Mouse (Mus musculus) midbrain, embryonic 16.5 days (tissue): ENCODE data around the gene Tet1. TPM values are rescaled to one million over a fixed set of nuclear protein-coding genes. Genes with fewer than 3 reads are reported as not detected.

Experiments
- ATAC-seq: fragments of 200-750 bp; cut with Nextera tagmentation; 2 replicates; pipeline ENCODE4 v1.8.0; 2017; ENCODE audit warnings: moderate TSS enrichment
- H3K27ac ChIP-seq: fragments of 300-500 bp; sonication (generic); 2 replicates; pipeline ENCODE4 v1.5.1; 2014; ENCODE audit warnings: mild to moderate bottlenecking, low read length, mixed read lengths
- H3K27me3 ChIP-seq: fragments of 300-500 bp; sonication (generic); 2 replicates; pipeline ENCODE4 v1.6.1; 2014; ENCODE audit warnings: low read depth, low read length, mixed read lengths; ENCODE audit not compliant: control insufficient read depth, insufficient read depth
- H3K36me3 ChIP-seq: fragments of 300-500 bp; sonication (generic); 2 replicates; pipeline ENCODE4 v1.6.1; 2014; ENCODE audit warnings: mild to moderate bottlenecking, low read length, moderate library complexity, mixed read lengths; ENCODE audit not compliant: control insufficient read depth, insufficient read depth
- H3K4me1 ChIP-seq: fragments of 300-500 bp; sonication (generic); 2 replicates; pipeline ENCODE4 v1.6.1; 2014; ENCODE audit warnings: mild to moderate bottlenecking, low read length, mixed read lengths; ENCODE audit not compliant: control insufficient read depth, insufficient read depth
- H3K4me2 ChIP-seq: fragments of 300-500 bp; sonication (generic); 2 replicates; pipeline ENCODE4 v1.6.1; 2014; ENCODE audit warnings: mild to moderate bottlenecking, low read length, mixed read lengths
- H3K4me3 ChIP-seq: fragments of 300-500 bp; sonication (generic); 2 replicates; pipeline ENCODE4 v1.5.1; 2014; ENCODE audit warnings: low read depth, mild to moderate bottlenecking, low read length, moderate library complexity, mixed read lengths
- H3K9ac ChIP-seq: fragments of 300-500 bp; sonication (generic); 2 replicates; pipeline ENCODE4 v1.6.1; 2014; ENCODE audit warnings: low read depth, low read length, mixed read lengths
- H3K9me3 ChIP-seq: fragments of 300-500 bp; sonication (generic); replicated peaks from 2 replicates; pipeline ENCODE4 v1.6.1; 2014; ENCODE audit warnings: mild to moderate bottlenecking, low read length, mixed read lengths; ENCODE audit not compliant: control insufficient read depth, poor library complexity, severe bottlenecking
- WGBS: fragments of 180-500 bp; shearing (Covaris S2); extraction: QIAGEN DNeasy Blood & Tissue Kit; methylation state at CpG from one replicate; pipeline ENCODE4 v1.1.7; 2014; 5-methylcytosine and 5-hydroxymethylcytosine counted together
- polyA plus RNA-seq: library from polyadenylated mRNA; unstranded; fragments of >200 nt; fragmentation: Nextera tagmentation; extraction: Ambion mirVana; gene quantifications from 2 replicates; pipeline ENCODE4 v1.2.1, GENCODE M21; 2015

The Tet1 gene
- polyA plus RNA-seq, 1 experiment from 2014 or later, result 42.4 TPM

GRCm38 (mm10) chr10:62884517-62884916 is 24.3 kb downstream of the Tet1 start:
- no peak overlapping the region for H3K4me3 ChIP-seq
- no peak overlapping the region; the same call in 1 of the 2 replicates for H3K4me2 ChIP-seq
- no peaks in the 10 kb centered on the region for H3K36me3 ChIP-seq
- H3K27ac ChIP-seq, result no peak overlapping the region
- peaks cover 21% of the 10 kb centered on the region for H3K4me1 ChIP-seq
- no peak overlapping the region for H3K9ac ChIP-seq
- ATAC-seq, result no peak
- no peaks in the 10 kb centered on the region for H3K9me3 ChIP-seq
- 58% methylated on average over 1 of the region's 1 CpGs for WGBS
- H3K27me3 ChIP-seq, result peaks cover 6% of the 10 kb centered on the region; the same call in 1 of the 2 replicates

GRCm38 (mm10) chr10:62883933-62884372 is 24.8 kb downstream of the Tet1 start:
- Histone ChIP-seq H3K9me3 (no peaks in the 10 kb centered on the region), H3K36me3 (no peaks in the 10 kb centered on the region), H3K4me1 (peaks cover 21% of the 10 kb centered on the region), H3K9ac (no peak overlapping the region), H3K27me3 (peaks cover 6% of the 10 kb centered on the region; the same call in 1 of the 2 replicates), H3K27ac (no peak overlapping the region), H3K4me3 (no peak overlapping the region), H3K4me2 (no peak overlapping the region; the same call in 1 of the 2 replicates)
- ATAC-seq, result no peak
- WGBS, result 3% methylated on average over 9 of the region's 9 CpGs

DNA sequence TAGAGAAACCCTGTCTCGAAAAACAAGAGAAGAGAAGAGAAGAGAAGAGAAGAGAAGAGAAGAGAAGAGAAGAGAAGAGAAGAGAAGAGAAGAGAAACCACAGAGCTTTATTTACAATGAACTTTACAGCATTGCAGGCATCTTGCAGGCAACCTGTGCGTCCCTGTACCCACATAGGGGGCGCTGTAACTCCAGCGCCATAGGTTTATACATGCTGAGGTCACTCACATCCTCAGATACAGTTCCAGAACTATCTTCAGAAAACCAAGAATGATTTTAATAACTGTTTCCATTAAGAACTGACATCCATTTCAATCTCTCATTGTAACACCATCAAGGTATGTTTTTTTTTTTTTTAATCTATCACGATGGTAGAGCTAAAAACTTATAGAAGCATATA is 27.6 kb downstream of the Tet1 start:
- H3K9me3 ChIP-seq, result no peaks in the 10 kb centered on the region
- WGBS, result 45% methylated on average over 5 of the region's 5 CpGs
- no peak overlapping the region for H3K4me3 ChIP-seq
- no peak overlapping the region for H3K27ac ChIP-seq
- H3K27me3 ChIP-seq, result peaks cover 3% of the 10 kb centered on the region; the same call in 1 of the 2 replicates
- no peak for ATAC-seq
- H3K9ac ChIP-seq, result no peak overlapping the region
- no peaks in the 10 kb centered on the region for H3K36me3 ChIP-seq
- H3K4me2 ChIP-seq, result no peak overlapping the region
- H3K4me1 ChIP-seq, result peaks cover 9% of the 10 kb centered on the region; the same call in 1 of the 2 replicates

DNA sequence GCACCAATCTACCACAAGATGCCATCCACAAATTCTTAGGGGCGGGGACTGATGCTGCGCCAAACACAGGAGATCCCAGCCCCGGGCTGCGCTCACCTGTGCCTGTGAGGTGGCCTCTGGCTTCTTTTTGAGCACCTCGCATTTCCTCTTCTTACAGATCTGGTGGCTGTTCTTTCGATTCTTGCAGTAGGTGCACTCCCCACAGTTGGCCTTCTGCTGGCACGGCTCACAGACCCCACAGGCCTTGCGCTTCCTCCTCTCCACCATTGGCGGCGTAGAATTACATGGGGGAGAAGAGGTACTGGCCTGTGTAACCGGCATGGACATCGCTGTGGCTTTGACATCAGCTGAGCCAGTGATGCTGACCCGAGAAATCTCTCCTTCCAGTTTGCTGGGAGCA is 30.7 kb downstream of the Tet1 start:
- 84% methylated on average over 13 of the region's 13 CpGs for WGBS
- ATAC-seq, result no peak
- H3K27ac ChIP-seq, result no peak overlapping the region

GRCm38 (mm10) chr10:62875565-62875964 is 33.2 kb downstream of the Tet1 start:
- Histone ChIP-seq H3K9me3 (no peaks in the 10 kb centered on the region), H3K9ac (no peak overlapping the region), H3K27ac (no peak overlapping the region), H3K27me3 (no peaks in the 10 kb centered on the region), H3K4me1 (no peaks in the 10 kb centered on the region), H3K4me2 (no peak overlapping the region), H3K36me3 (no peaks in the 10 kb centered on the region), H3K4me3 (no peak overlapping the region)
- no peak for ATAC-seq
- 96% methylated on average over 4 of the region's 4 CpGs for whole genome bisulfite sequencing

More for the DNA sequence above, 30.7 kb downstream of the Tet1 start:
- H3K27me3 ChIP-seq, result no peaks in the 10 kb centered on the region
- H3K36me3 ChIP-seq, result no peaks in the 10 kb centered on the region
- no peaks in the 10 kb centered on the region for H3K9me3 ChIP-seq
- H3K4me1 ChIP-seq, result no peaks in the 10 kb centered on the region
- no peak overlapping the region for H3K4me3 ChIP-seq
- no peak overlapping the region for H3K4me2 ChIP-seq
- H3K9ac ChIP-seq, result no peak overlapping the region

DNA sequence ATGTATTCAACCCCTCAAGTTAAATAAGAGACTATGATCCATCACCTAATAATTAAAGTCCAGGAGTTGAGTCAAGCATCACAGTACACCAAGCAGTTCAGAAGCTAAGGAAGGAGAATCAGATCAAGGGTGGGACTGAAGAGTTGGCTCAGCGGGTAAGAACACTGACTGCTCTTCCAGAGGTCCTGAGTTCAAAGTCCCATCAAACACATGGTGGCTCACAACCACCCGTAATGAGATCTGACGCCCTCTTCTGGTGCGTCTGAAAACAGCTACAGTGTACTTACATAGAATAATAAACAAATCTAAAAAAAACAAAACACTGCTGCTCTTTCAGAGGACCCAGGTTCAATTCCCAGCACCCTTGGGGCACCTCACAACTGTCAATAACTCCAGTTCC is 34.0 kb downstream of the Tet1 start:
- WGBS, result 84% methylated on average over 4 of the region's 4 CpGs
- H3K36me3 ChIP-seq, result no peaks in the 10 kb centered on the region
- H3K4me2 ChIP-seq, result no peak overlapping the region
- no peaks in the 10 kb centered on the region for H3K9me3 ChIP-seq
- H3K4me3 ChIP-seq, result no peak overlapping the region
- H3K9ac ChIP-seq, result no peak overlapping the region
- H3K27ac ChIP-seq, result no peak overlapping the region
- no peak for ATAC-seq
- H3K27me3 ChIP-seq, result no peaks in the 10 kb centered on the region
- no peaks in the 10 kb centered on the region for H3K4me1 ChIP-seq

DNA sequence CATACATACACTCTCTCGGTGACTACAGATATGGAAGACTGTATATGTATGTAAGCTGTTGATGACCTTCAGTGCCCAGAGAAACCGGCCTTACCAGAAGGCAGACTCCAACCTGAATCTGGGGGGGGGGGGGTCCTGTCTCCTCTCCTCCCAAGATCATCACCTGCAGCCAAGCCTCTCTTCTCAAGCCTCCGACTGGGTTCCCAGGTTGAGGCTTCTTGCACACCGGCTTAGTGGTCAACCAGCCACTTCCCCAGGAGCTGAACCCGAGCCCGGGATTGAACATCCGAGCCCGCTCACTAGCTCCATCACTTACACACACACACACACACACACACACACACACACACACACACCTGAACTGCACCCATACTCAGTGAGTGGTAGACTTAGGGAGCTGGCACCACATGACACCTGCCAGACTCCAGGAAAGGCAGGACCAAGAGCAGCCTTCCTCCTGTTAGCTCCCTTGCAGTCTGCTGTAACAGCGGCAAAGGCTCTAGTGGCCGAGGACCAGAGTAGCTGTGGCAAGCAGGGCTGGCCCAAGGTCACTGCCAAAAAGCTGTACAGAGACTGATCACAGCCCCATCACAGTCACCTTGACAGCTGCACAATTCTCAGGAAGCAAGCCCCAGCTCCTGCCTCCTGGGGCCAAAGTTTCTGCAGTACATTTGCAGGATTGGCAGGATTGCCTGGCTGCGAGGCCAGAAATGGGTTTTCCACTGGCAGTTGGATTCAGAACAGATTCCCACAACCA is 42.6 kb downstream of the Tet1 start:
- Histone ChIP-seq H3K27ac (peak overlapping the region; percentile 99), H3K9me3 (no peaks in the 10 kb centered on the region), H3K36me3 (peaks cover 2% of the 10 kb centered on the region; the same call in 1 of the 2 replicates), H3K9ac (peak overlapping the region; percentile 86), H3K4me3 (peak overlapping the region; percentile 55), H3K27me3 (no peaks in the 10 kb centered on the region), H3K4me1 (peaks cover 25% of the 10 kb centered on the region), H3K4me2 (peak overlapping the region; percentile 65)
- peak; percentile 58 for ATAC-seq
- 15% methylated on average over 11 of the region's 11 CpGs for WGBS

- peak overlapping the region; percentile 99 for H3K27ac ChIP-seq
- H3K4me2 ChIP-seq, result peak overlapping the region; percentile 65
- no peaks in the 10 kb centered on the region for H3K9me3 ChIP-seq
- no peaks in the 10 kb centered on the region for H3K27me3 ChIP-seq
- peak overlapping the region; percentile 55 for H3K4me3 ChIP-seq
- peak overlapping the region; percentile 86 for H3K9ac ChIP-seq
- peak; percentile 98 for ATAC-seq
- peaks cover 2% of the 10 kb centered on the region; the same call in 1 of the 2 replicates for H3K36me3 ChIP-seq
- WGBS, result under 1% methylated on average over 28 of the region's 28 CpGs
- H3K4me1 ChIP-seq, result peaks cover 25% of the 10 kb centered on the region
These were observed 43.4 kb downstream of the Tet1 start for GRCm38 (mm10) chr10:62865167-62866034.
